ENCODE assay signal across 8 mouse cellular contexts in the genomic region with DNA sequence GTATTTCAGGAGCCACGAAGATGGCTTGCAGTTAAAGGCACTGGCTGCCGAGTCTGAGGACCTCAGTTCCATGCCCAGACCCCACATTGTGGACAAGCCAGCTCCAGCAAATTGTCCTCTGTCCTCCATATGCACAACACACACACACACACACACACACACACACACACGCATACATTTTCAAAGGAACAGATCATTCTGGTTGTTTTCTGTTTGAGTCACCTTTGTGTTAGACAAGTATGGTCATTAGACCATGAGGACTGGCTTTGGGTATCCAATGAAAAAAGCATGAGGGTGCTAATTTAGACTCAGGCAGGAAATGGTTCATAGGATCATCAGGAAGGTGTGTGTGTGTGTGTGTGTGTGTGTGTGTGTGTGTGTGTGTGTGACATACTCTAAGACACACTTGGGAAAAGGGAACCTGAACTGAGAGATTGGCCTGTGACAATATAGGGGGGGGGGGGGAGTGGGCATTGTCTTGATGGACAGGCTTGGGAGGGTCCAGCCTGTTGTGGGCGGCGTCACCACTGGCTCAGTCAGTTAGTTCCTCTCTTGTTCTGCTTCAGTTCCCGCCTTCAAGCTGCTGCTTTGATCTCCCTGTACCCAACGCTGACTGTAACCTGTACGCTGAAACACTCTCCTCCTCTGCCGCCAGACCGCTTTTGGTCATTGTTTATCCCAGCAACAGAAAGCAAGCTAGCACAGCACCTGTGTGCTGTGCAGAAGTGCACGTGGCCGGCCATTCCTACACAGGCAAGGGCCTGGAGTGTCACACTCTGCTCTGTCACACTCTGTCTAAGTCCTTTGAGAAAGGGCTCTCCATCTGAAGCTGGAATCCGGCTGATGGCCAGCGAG. TPM values are rescaled to one million over a fixed set of nuclear protein-coding genes. Genes with fewer than 3 reads are reported as not detected.
DNase-seq lines count a peak whose midpoint lies in the region; ATAC-seq and TF ChIP-seq lines count a peak whose summit lies in the region.

No protein-coding gene starts in this region.

- intact Hi-C loops in heart, postnatal 10 days (cut with DNase I), result no loop called here
- intact Hi-C loops in left cerebral cortex, postnatal 4 days (cut with DNase I), result no loop called here
- intact Hi-C loops in left cerebral cortex, postnatal 25 days (cut with DNase I), result no loop called here

- H3K36me3 ChIP-seq in heart, embryonic 12.5 days, result no peaks in the 10 kb centered on the region
- no peaks in the 10 kb centered on the region for H3K36me3 ChIP-seq in hindbrain, embryonic 12.5 days
- H3K36me3 ChIP-seq in macrophage (ENCODE audit: inconsistent target), result no peaks in the 10 kb centered on the region

- H3K27ac ChIP-seq in heart, embryonic 12.5 days (ENCODE audit: poor library complexity, severe bottlenecking), result peak overlapping the region; percentile 26
- H3K27ac ChIP-seq in bone marrow macrophage, adult 2 months (ENCODE audit: insufficient read depth, low read depth, low read length), result peak overlapping the region; percentile 71
- H3K27ac ChIP-seq in hindbrain, embryonic 12.5 days, result no peak overlapping the region
- H3K27ac ChIP-seq in macrophage, result peak overlapping the region; percentile 59

- no peak for ATAC-seq in heart, embryonic 12.5 days (ENCODE audit: insufficient number of reproducible peaks, low FRiP score)
- ATAC-seq in hindbrain, embryonic 12.5 days (ENCODE audit: low FRiP score), result no peak

- peaks cover 43% of the 10 kb centered on the region for H3K4me1 ChIP-seq in heart, embryonic 12.5 days (replicated peaks)
- H3K4me1 ChIP-seq in bone marrow macrophage, adult 2 months (ENCODE audit: control insufficient read depth, insufficient read depth, low read length), result peaks cover 35% of the 10 kb centered on the region
- peaks cover 29% of the 10 kb centered on the region for H3K4me1 ChIP-seq in hindbrain, embryonic 12.5 days

- H3K27me3 ChIP-seq in heart, embryonic 12.5 days (replicated peaks), result no peaks in the 10 kb centered on the region
- H3K27me3 ChIP-seq in hindbrain, embryonic 12.5 days, result peaks cover 5% of the 10 kb centered on the region; the same call in 1 of the 2 replicates

- peak overlapping the region; percentile 67 for H3K4me2 ChIP-seq in heart, embryonic 12.5 days
- H3K4me2 ChIP-seq in hindbrain, embryonic 12.5 days (replicated peaks), result peak overlapping the region; percentile 48

- no peak for TF ChIP-seq POLR2A in bone marrow macrophage, adult 2 months (IDR thresholded peaks at IDR 0.05; ENCODE audit: borderline replicate concordance, low read depth, low read length)

- no peaks in the 10 kb centered on the region for H3K9me3 ChIP-seq in heart, embryonic 12.5 days (replicated peaks)
- H3K9me3 ChIP-seq in hindbrain, embryonic 12.5 days (replicated peaks), result no peaks in the 10 kb centered on the region

- H3K9ac ChIP-seq in heart, embryonic 12.5 days, result peak overlapping the region; percentile 49
- peak overlapping the region; percentile 29; the same call in 1 of the 2 replicates for H3K9ac ChIP-seq in hindbrain, embryonic 12.5 days

- no peak for TF ChIP-seq CTCF in bone marrow macrophage, adult 2 months (IDR thresholded peaks at IDR 0.05; ENCODE audit: low read depth, low read length)

- peaks cover 18% of the 10 kb centered on the region for H3K79me2 ChIP-seq in macrophage (ENCODE audit: inconsistent target)

- H3K4me3 ChIP-seq in heart, embryonic 12.5 days, result peak overlapping the region; percentile 21
- peak overlapping the region; percentile 45 for H3K4me3 ChIP-seq in bone marrow macrophage, adult 2 months (ENCODE audit: insufficient read depth, low read length)
- H3K4me3 ChIP-seq in hindbrain, embryonic 12.5 days, result 0 out of 2 replicates have a peak overlapping the region, but pooled peaks have one; percentile 11
- H3K4me3 ChIP-seq in macrophage (ENCODE audit: inconsistent target), result peak overlapping the region; percentile 9; the same call in 1 of the 2 replicates

- WGBS in heart, embryonic 12.5 days, result 19% methylated on average over 14 of the region's 14 CpGs
- WGBS in hindbrain, embryonic 12.5 days, result 19% methylated on average over 12 of the region's 14 CpGs
- WGBS in macrophage (ENCODE audit: missing documents), result 8% methylated on average over 13 of the region's 14 CpGs

- no peak for DNase-seq in heart, postnatal 10 days
- no peak for DNase-seq in left cerebral cortex, postnatal 4 days
- no peak for DNase-seq in testis, postnatal 14 days (ENCODE audit: low spot score)
- DNase-seq in left cerebral cortex, postnatal 25 days (ENCODE audit: low spot score in 2 of 2), result no peak

RNA-seq across cellular contexts. Expression of a gene that starts 3.1 kb away (rescaled TPM):
- 22.5 TPM in 2 replicates for polyA plus RNA-seq in heart, embryonic 12.5 days (2016; fragmentation: Nextera tagmentation; extraction: Ambion mirVana)
- total RNA-seq in heart, postnatal 10 days (2021), result 1 to 10 TPM; 7.5 to 8.2 TPM
- polyA plus RNA-seq in bone marrow macrophage, adult 2 months (2012; ENCODE audit: insufficient read depth, insufficient read length, missing spikeins), result 48.9 and 51.3 TPM in 2 replicates
- 16.1 and 19.6 TPM in 2 replicates for polyA plus RNA-seq in hindbrain, embryonic 12.5 days (2016; fragmentation: Nextera tagmentation; extraction: Ambion mirVana)
- 10 to 100 TPM in 4 of 26 experiments, 1 to 10 TPM in 19, under 1 TPM in 3; 0.80 to 13.9 (median 2.9) TPM for total RNA-seq in macrophage (2018; cell fraction: chromatin; rRNA removed)
- 10 to 100 TPM; 19.1 to 54.3 (median 38.6) TPM for total RNA-seq in macrophage (2018; cell fraction: cytosol; rRNA removed)
- total RNA-seq in macrophage (2018; cell fraction: nucleus; rRNA removed), result 10 to 100 TPM in 24 of 26 experiments, 1 to 10 TPM in 2; 3.1 to 38.2 (median 20.4) TPM
- 34.3 to 56.4 TPM (median 38.4 TPM) in 3 replicates for polyA plus RNA-seq in macrophage (2018)
- 10 to 100 TPM; 19.7 to 20.9 TPM for total RNA-seq in left cerebral cortex, postnatal 4 days (2021)
- 10 to 100 TPM; 17.0 to 17.3 TPM for total RNA-seq in left cerebral cortex, postnatal 25 days (2021)

RNA-seq across cellular contexts. Expression of a gene that starts 56.8 kb away (rescaled TPM):
- polyA plus RNA-seq in heart, embryonic 12.5 days (2016; fragmentation: Nextera tagmentation; extraction: Ambion mirVana), result 0.06 TPM in 1 of 2 replicates, not detected in the other
- not detected for total RNA-seq in heart, postnatal 10 days (2021)
- polyA plus RNA-seq in bone marrow macrophage, adult 2 months (2012; ENCODE audit: insufficient read depth, insufficient read length, missing spikeins), result not detected in 2 replicates
- not detected in 2 replicates for polyA plus RNA-seq in hindbrain, embryonic 12.5 days (2016; fragmentation: Nextera tagmentation; extraction: Ambion mirVana)
- total RNA-seq in macrophage (2018; cell fraction: chromatin; rRNA removed), result under 1 TPM in 1 of 26 experiments, not detected in 25; 0.29 TPM
- total RNA-seq in macrophage (2018; cell fraction: cytosol; rRNA removed), result not detected
- total RNA-seq in macrophage (2018; cell fraction: nucleus; rRNA removed), result not detected
- not detected in 3 replicates for polyA plus RNA-seq in macrophage (2018)
- not detected for total RNA-seq in left cerebral cortex, postnatal 4 days (2021)
- total RNA-seq in left cerebral cortex, postnatal 25 days (2021), result not detected
